Mouse (Mus musculus) G1E (cell line): ENCODE results near the gene Ubn1.

ENCODE experiments used
- CTCF ChIP-seq: IDR thresholded peaks from 2 replicates; pipeline ENCODE4 v1.5.1; 2012; ENCODE audit warnings: low read depth, low read length, inconsistent platforms, mixed read lengths
- GATA1 ChIP-seq: IDR thresholded peaks from 2 replicates; pipeline ENCODE4 v1.6.1; 2012; ENCODE audit warnings: borderline replicate concordance, low read length, inconsistent platforms, mixed read lengths
- GATA2 ChIP-seq: IDR thresholded peaks from 2 replicates; pipeline ENCODE4 v1.6.1; 2012; ENCODE audit warnings: low read depth, low read length, inconsistent platforms, borderline replicate concordance
- POLR2AphosphoS5 ChIP-seq: IDR thresholded peaks from 2 replicates; pipeline ENCODE4 v1.6.1; 2012; ENCODE audit warnings: low read depth, low read length, inconsistent platforms; ENCODE audit not compliant: insufficient replicate concordance
- TAL1 ChIP-seq: conservative IDR thresholded peaks from 2 replicates; pipeline ENCODE4 v1.6.1; 2012; ENCODE audit warnings: low read depth, low read length, inconsistent platforms, mixed read lengths

DNA sequence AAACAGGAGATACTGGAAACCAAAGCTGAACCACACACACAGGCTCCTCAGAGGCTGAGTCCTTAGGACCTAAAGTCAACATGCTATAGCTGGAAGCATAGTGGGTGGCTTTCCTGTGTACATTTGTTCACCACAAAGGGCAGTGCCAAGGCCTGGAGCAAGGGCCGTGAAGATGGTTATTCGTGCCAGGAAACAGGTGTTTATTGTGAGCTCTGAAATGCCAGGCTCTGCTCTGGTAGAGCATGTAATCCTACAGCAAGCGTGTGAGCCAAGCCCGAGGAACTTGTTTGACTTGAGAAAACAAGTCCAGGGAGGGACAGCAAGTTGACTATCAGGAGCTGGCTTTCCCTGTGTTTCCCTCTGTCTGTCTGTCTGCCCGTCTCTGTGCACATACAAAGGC, 43.4 kb downstream of the Ubn1 start:
- TF ChIP-seq CTCF (no peak), GATA1 (no peak), POLR2AphosphoS5 (no peak), TAL1 (no peak), GATA2 (no peak)
